Mouse (Mus musculus) midbrain, embryonic 14.5 days (tissue): ENCODE results near the gene Gpr87. TPM values are rescaled to one million over a fixed set of nuclear protein-coding genes. Genes with fewer than 3 reads are reported as not detected.
A peak's percentile ranks its signal among the peaks of the same experiment; 100 is the strongest.

ENCODE experiments used
- ATAC-seq: fragments of 200-750 bp; cut with Nextera tagmentation; 2 replicates; pipeline ENCODE4 v1.8.0; 2017; ENCODE audit warnings: moderate number of reproducible peaks, moderate library complexity; ENCODE audit not compliant: low FRiP score, low TSS enrichment
- DNase-seq: peaks from one replicate; pipeline ENCODE4 v3.0.0-alpha.2; 2015
- H3K27ac ChIP-seq: fragments of 300-500 bp; sonication (generic); replicated peaks from 2 replicates; pipeline ENCODE4 v1.5.1; 2014; ENCODE audit warnings: mild to moderate bottlenecking, low read depth, low read length, moderate library complexity
- H3K27me3 ChIP-seq: fragments of 300-500 bp; sonication (generic); 2 replicates; pipeline ENCODE4 v1.6.1; 2014; ENCODE audit warnings: low read length, control low read depth, mixed read lengths; ENCODE audit not compliant: control insufficient read depth, insufficient read depth
- H3K36me3 ChIP-seq: fragments of 300-500 bp; sonication (generic); 2 replicates; pipeline ENCODE4 v1.6.1; 2014; ENCODE audit warnings: low read length, control low read depth; ENCODE audit not compliant: control insufficient read depth, insufficient read depth
- H3K4me1 ChIP-seq: fragments of 300-500 bp; sonication (generic); 2 replicates; pipeline ENCODE4 v1.6.1; 2014; ENCODE audit warnings: mild to moderate bottlenecking, antibody characterized with exemption, low read length, control low read depth; ENCODE audit not compliant: control insufficient read depth, insufficient read depth
- H3K4me2 ChIP-seq: fragments of 300-500 bp; sonication (generic); 2 replicates; pipeline ENCODE4 v1.6.1; 2014; ENCODE audit warnings: mild to moderate bottlenecking, low read length, moderate library complexity
- H3K4me3 ChIP-seq: fragments of 300-500 bp; sonication (generic); replicated peaks from 2 replicates; pipeline ENCODE4 v1.5.1; 2014; ENCODE audit warnings: low read depth, low read length
- H3K9ac ChIP-seq: fragments of 300-500 bp; sonication (generic); replicated peaks from 2 replicates; pipeline ENCODE4 v1.6.1; 2014; ENCODE audit warnings: mild to moderate bottlenecking, low read length, moderate library complexity
- H3K9me3 ChIP-seq: fragments of 300-500 bp; sonication (generic); 2 replicates; pipeline ENCODE4 v1.6.1; 2016; ENCODE audit warnings: low read length, control low read depth, mixed read lengths; ENCODE audit not compliant: control insufficient read depth
- WGBS: fragments of 180-500 bp; shearing (Covaris S2); extraction: QIAGEN DNeasy Blood & Tissue Kit; methylation state at CpG from one replicate; pipeline ENCODE4 v1.1.7; 2014; 5-methylcytosine and 5-hydroxymethylcytosine counted together
- polyA plus RNA-seq: library from polyadenylated mRNA; unstranded; fragments of >200 nt; fragmentation: Nextera tagmentation; extraction: Ambion mirVana; gene quantifications from 2 replicates; pipeline ENCODE4 v1.2.1, GENCODE M21; 2014

Gpr87 gene
- polyA plus RNA-seq, 1 experiment from 2014 or later: 0.26 TPM

DNA sequence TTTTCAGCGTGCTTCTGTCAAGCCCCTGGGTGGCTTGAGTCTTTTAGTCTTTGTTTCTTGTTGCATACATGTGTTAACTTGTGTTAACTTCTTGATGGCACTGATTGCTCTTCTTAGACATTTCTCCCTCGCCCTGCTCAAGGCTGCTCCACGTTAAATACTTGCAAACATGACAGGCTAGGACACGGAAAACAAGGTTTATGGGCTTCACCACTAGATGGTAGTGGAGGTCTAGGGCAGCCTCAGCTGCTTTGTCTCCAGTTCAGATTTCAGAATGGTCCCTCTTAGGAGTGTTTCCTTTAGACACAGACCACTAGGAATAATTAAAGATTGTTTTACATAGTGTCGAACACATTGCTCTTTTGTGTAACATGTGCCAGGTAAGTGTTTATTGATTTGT is 19.7 kb downstream of the Gpr87 start:
- H3K9me3 ChIP-seq: no peaks in the 10 kb centered on the region
- ATAC-seq: peak; percentile 64; the same call in 1 of the 2 replicates
- peak; percentile 76 for DNase-seq
- no peak overlapping the region for H3K4me3 ChIP-seq
- no peak overlapping the region for H3K9ac ChIP-seq
- no peak overlapping the region for H3K27ac ChIP-seq
- no peak overlapping the region for H3K4me2 ChIP-seq
- H3K4me1 ChIP-seq: no peaks in the 10 kb centered on the region
- no peaks in the 10 kb centered on the region for H3K36me3 ChIP-seq
- 54% methylated on average over 5 of the region's 5 CpGs for WGBS
- H3K27me3 ChIP-seq: no peaks in the 10 kb centered on the region

DNA sequence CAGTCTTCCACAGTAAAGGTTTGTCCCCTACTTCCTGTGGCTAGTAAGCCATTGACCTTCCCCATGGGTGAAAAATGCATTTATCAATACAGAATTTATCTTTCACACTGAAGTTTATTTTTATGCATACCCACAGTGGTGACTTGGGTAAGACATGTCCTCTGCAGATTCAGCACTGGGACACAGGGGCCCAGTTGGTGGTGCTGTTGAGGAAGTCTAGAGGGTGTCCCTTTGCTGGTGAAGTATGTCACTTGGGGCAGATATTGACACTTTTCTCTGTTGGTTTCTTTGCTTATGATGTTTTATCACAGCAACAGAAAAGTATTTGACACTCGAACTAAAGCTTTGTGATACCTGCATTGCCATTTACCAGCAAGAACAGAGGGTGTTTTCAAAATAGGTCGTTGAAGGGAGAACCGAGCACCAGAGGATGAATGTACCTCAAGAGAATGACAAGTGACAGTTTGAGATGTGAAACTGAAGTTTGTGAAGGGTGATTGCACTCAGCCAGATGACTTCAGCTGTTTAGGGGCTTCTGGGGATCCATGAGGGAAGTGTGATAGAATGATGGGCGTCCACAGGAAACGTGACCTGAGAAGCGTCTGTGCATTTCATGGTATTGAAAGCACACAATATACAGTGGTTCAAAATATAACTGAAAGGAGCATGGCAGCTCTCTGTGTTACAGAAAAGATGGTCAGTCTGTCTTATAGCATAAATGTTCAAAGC is 20.3 kb downstream of the Gpr87 start:
- no peak overlapping the region for H3K4me2 ChIP-seq
- no peaks in the 10 kb centered on the region for H3K36me3 ChIP-seq
- no peaks in the 10 kb centered on the region for H3K9me3 ChIP-seq
- no peaks in the 10 kb centered on the region for H3K4me1 ChIP-seq
- H3K27me3 ChIP-seq: no peaks in the 10 kb centered on the region
- H3K4me3 ChIP-seq: no peak overlapping the region
- no peak overlapping the region for H3K27ac ChIP-seq
- ATAC-seq (no peak), DNase-seq (no peak)
- no peak overlapping the region for H3K9ac ChIP-seq
- WGBS: 89% methylated on average over 6 of the region's 6 CpGs

DNA sequence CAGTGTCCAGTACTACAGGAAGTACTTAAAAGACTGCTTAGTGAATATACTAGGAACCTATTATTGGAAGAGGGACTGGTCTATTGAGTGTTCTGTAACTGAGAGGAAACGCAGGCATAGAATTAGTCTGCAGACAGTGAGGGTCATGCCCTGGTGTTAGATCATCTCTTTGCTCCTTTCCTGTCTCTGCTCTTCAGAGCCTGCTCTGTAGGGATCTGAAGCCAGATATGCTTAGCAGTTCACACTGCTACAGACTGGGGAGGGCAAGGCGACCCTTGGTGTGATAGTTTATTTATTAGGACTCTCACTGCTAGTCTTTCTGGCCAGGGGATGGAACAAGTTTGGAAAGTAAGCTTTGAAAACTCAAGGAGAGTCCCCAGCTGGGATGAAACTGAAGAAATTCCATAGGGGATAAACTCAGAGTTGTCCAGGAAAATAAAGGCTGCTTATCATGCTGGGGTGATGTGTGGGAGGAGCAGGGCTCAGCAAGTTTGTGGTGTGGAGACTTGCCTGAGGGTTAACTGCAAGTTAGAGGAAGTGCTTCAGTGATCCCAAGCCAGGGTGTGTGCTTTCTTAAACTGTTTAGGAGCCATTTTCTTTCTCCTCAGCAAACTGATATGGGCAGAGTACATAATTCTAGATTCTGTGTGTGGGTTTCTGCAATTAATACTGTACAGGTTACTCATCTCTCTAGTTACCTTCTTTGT is 24.8 kb downstream of the Gpr87 start:
- no peak for ATAC-seq
- peak; percentile 6 for DNase-seq
- no peaks in the 10 kb centered on the region for H3K27me3 ChIP-seq
- H3K9me3 ChIP-seq: no peaks in the 10 kb centered on the region
- H3K36me3 ChIP-seq: no peaks in the 10 kb centered on the region
- H3K9ac ChIP-seq: no peak overlapping the region
- no peak overlapping the region for H3K4me3 ChIP-seq
- H3K4me2 ChIP-seq: no peak overlapping the region
- H3K4me1 ChIP-seq: no peaks in the 10 kb centered on the region
- WGBS: 67% methylated on average over 2 of the region's 2 CpGs
- no peak overlapping the region for H3K27ac ChIP-seq

DNA sequence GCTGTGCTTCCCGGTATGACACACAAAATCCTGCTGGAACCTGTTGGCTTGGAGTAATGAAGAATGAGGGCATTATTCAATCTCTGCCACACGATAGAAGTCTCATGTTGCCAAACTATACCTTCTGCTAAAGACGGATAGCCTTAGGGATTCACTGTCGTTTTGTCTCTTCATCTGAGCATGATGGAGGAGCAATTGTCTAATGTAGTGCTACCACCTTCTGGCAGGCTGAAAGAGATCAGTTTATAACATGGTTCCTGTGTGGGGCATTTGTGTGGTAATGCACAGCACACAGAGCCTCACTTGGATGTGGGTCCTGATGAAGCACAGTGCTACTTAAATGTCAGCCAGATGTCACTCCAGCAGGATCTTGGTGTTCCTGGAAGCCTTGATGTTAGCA is 25.7 kb downstream of the Gpr87 start:
- ATAC-seq: no peak

DNA sequence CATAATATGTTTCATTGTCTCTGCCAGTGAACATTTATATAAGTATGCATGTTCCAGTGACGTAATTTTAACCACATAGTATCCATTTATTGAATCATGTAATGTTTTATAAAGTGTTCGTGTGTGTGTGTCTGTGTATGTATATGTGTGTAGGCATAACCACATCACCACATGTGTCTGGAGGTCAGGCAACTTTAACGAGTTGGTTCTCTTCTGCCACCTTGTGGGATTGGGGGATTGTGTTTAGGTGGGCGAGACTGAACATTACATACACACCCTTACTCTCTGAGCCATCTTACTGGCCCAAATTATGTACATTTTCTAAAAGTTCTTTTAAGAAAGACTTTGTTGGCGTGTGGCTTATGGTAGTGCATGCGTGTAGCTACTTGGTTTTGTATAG is 26.4 kb downstream of the Gpr87 start:
- Histone ChIP-seq H3K9ac (no peak overlapping the region), H3K36me3 (no peaks in the 10 kb centered on the region), H3K27ac (no peak overlapping the region), H3K27me3 (no peaks in the 10 kb centered on the region), H3K9me3 (no peaks in the 10 kb centered on the region), H3K4me3 (no peak overlapping the region), H3K4me1 (no peaks in the 10 kb centered on the region), H3K4me2 (no peak overlapping the region)
- WGBS: 96% methylated on average over 6 of the region's 6 CpGs
- DNase-seq: no peak
- no peak for ATAC-seq

More for the DNA sequence above, 25.7 kb downstream of the Gpr87 start:
- H3K4me2 ChIP-seq: no peak overlapping the region
- H3K4me1 ChIP-seq: no peaks in the 10 kb centered on the region
- no peak overlapping the region for H3K27ac ChIP-seq
- no peak overlapping the region for H3K4me3 ChIP-seq
- 89% methylated on average over 4 of the region's 4 CpGs for WGBS
- no peak for DNase-seq
- H3K9me3 ChIP-seq: no peaks in the 10 kb centered on the region
- no peaks in the 10 kb centered on the region for H3K27me3 ChIP-seq
- H3K36me3 ChIP-seq: no peaks in the 10 kb centered on the region
- no peak overlapping the region for H3K9ac ChIP-seq

DNA sequence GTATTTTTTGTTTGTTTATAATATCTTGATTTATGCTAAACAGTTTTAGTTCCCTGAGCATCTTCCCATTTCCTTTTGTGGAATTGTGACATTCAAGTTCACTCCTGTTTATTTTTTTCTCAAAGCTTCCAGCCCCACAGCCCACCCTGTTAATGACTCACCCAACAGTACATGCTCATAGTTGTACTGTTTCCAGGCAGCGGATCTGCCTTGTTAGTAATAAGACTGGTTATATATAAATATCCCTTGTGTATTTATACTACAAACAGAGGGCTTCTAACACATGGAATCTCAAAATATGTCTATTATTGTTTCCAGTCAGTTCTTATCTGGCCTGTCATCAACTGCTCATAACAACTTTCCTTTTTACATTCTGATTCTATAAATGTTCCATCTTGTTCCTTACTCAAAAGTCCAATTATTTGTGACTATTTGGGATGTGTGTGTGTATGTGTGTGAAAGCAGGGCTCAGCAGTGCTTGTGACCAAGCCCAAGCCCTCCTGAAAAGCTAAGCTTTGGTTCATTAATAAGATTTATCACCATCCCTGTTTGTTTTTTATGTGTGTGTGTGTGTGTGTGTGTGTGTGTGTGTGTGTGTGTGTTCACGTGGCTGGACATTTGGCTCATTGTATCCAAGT is 27.4 kb downstream of the Gpr87 start:
- 87% methylated on average over 2 of the region's 2 CpGs for WGBS
- no peak overlapping the region for H3K9ac ChIP-seq
- no peaks in the 10 kb centered on the region for H3K36me3 ChIP-seq

DNA sequence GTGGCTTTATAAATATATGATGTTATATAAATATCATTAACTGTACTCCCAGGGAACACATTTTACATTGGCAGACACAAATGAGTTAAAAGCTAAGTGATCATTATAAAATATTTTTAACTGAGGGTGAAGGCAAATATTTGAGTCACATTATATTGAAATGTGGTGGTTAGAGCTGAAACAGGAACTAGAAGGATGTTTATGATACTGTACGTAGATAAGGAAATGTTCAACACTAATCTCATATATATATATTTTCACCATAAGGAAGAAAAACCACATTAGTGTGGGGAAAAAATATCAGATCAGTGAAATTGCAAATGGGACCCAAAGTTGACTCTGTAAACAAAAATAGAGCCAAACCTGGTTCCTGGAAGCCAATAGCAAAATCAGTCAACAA is 34.4 kb downstream of the Gpr87 start:
- H3K4me3 ChIP-seq: no peak overlapping the region
- WGBS: 96% methylated on average over 1 of the region's 1 CpGs
- no peak overlapping the region for H3K27ac ChIP-seq
- no peaks in the 10 kb centered on the region for H3K27me3 ChIP-seq
- no peak overlapping the region for H3K4me2 ChIP-seq
- ATAC-seq (no peak), DNase-seq (no peak)
- H3K9me3 ChIP-seq: no peaks in the 10 kb centered on the region
- H3K4me1 ChIP-seq: no peaks in the 10 kb centered on the region
- no peak overlapping the region for H3K9ac ChIP-seq
- no peaks in the 10 kb centered on the region for H3K36me3 ChIP-seq

More for the DNA sequence above, 27.4 kb downstream of the Gpr87 start:
- Histone ChIP-seq H3K4me3 (no peak overlapping the region), H3K4me2 (no peak overlapping the region), H3K27me3 (no peaks in the 10 kb centered on the region), H3K4me1 (no peaks in the 10 kb centered on the region), H3K9me3 (no peaks in the 10 kb centered on the region), H3K27ac (no peak overlapping the region)
- ATAC-seq (no peak), DNase-seq (no peak)

DNA sequence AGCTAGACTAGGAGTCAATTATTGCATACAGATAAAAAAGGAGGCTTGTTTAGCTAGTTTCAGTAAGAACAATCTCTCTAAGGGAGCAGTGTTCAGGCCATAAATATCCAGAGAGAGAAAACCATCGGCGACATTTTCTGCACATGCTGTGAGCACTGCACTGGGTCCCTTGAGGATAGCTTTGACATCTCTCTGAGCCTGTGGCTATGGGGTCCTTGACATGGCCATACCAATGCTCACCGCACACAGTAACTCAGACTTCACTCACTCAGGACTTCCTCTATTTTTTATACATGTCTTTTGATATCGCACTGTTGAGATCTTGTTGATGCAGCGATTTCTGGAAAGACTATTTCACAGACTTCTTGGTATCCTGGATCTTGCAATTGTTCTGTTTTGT is 37.9 kb downstream of the Gpr87 start:
- Histone ChIP-seq H3K4me2 (no peak overlapping the region), H3K27ac (no peak overlapping the region), H3K27me3 (no peaks in the 10 kb centered on the region), H3K36me3 (no peaks in the 10 kb centered on the region), H3K4me3 (no peak overlapping the region), H3K9ac (no peak overlapping the region), H3K4me1 (no peaks in the 10 kb centered on the region), H3K9me3 (no peaks in the 10 kb centered on the region)
- DNase-seq (no peak), ATAC-seq (no peak)
- WGBS: 99% methylated on average over 5 of the region's 5 CpGs
